Mouse (Mus musculus) MEL-GATA-1-ER (cell line): ENCODE results near the gene Tsacc.
A peak's percentile ranks its signal among the peaks of the same experiment; 100 is the strongest.
"Not testable (repeated sequence)": the region's sequence is repeated elsewhere in the genome, so short reads cannot be mapped to it uniquely, and the experiment has no call there.

ENCODE experiments used
- DNase-seq: peaks from one replicate; pipeline ENCODE4 v3.0.0-alpha.2; 2012; ENCODE audit warnings: low read depth; ENCODE audit errors: extremely low read depth

Tsacc gene

GRCm38 (mm10) chr3:88296561-88297318 is at the start of gene Tsacc, which contains the start of gene Cct3:
Gene Tsacc, minus strand, starts transcription at chr3:88296999.
Gene Cct3, plus strand, starts transcription at chr3:88297116.
- peak; percentile 100 for DNase-seq

GRCm38 (mm10) chr3:88339006-88339405 is 42.2 kb upstream of the Tsacc start:
- no peak for DNase-seq

GRCm38 (mm10) chr3:88338316-88338715 is 41.5 kb upstream of the Tsacc start:
- DNase-seq, result peak; percentile 99

GRCm38 (mm10) chr3:88337367-88338020 is 40.7 kb upstream of the Tsacc start:
- DNase-seq, result no peak

GRCm38 (mm10) chr3:88336058-88337013 is 39.5 kb upstream of the Tsacc start, which contains the start of the genes Tmem79 and Smg5:
Gene Tmem79, minus strand, starts transcription at chr3:88336148.
Gene Smg5, plus strand, starts transcription at chr3:88336260.
- DNase-seq, result peak; percentile 93

- DNase-seq, result no peak
Observed at GRCm38 (mm10) chr3:88335436-88336053, 38.7 kb upstream of the Tsacc start.

GRCm38 (mm10) chr3:88334902-88335435 is 38.2 kb upstream of the Tsacc start:
- no peak for DNase-seq

GRCm38 (mm10) chr3:88334029-88334658 is 37.3 kb upstream of the Tsacc start:
- DNase-seq, result no peak

GRCm38 (mm10) chr3:88331282-88331681 is 34.5 kb upstream of the Tsacc start:
- DNase-seq, result peak; percentile 54

- no peak for DNase-seq
Observed at GRCm38 (mm10) chr3:88328956-88329355, 32.2 kb upstream of the Tsacc start.

GRCm38 (mm10) chr3:88324951-88325405 is 28.2 kb upstream of the Tsacc start, which contains the start of gene Glmp:
Gene Glmp, plus strand, starts transcription at chr3:88325023.
- peak; percentile 52 for DNase-seq

- DNase-seq, result no peak
Observed at GRCm38 (mm10) chr3:88299172-88299571, 2.4 kb upstream of the Tsacc start.

- DNase-seq, result peak; percentile 65
Observed at GRCm38 (mm10) chr3:88297321-88297851, 587 bp upstream of the Tsacc start.

GRCm38 (mm10) chr3:88296110-88296560 is 664 bp downstream of the Tsacc start:
- DNase-seq, result no peak

GRCm38 (mm10) chr3:88295272-88295671 is 1.5 kb downstream of the Tsacc start:
- not testable (repeated sequence) for DNase-seq

GRCm38 (mm10) chr3:88291970-88292369 is 4.8 kb downstream of the Tsacc start:
- DNase-seq, result no peak

GRCm38 (mm10) chr3:88288133-88288713 is 8.6 kb downstream of the Tsacc start:
- not testable (repeated sequence) for DNase-seq

GRCm38 (mm10) chr3:88287110-88287509 is 9.7 kb downstream of the Tsacc start, which contains the start of gene Gm38392:
Gene Gm38392, minus strand, starts transcription at chr3:88287210.
- no peak for DNase-seq

GRCm38 (mm10) chr3:88285565-88285895 is 11.3 kb downstream of the Tsacc start:
- not testable (repeated sequence) for DNase-seq
